Mouse (Mus musculus) liver, adult 2 months (tissue): ENCODE measurements around the gene Ackr2.

Source experiments
- CTCF ChIP-seq: fragments of 200-500 bp; IDR thresholded peaks from 2 replicates; pipeline ENCODE4 v1.5.1; 2011; ENCODE audit warnings: low read depth, low read length, control low read depth
- POLR2A ChIP-seq: fragments of 200-500 bp; IDR thresholded peaks from 2 replicates; pipeline ENCODE4 v1.6.1; 2011; ENCODE audit warnings: low read length, control low read depth; ENCODE audit not compliant: insufficient read depth; ENCODE audit errors: extremely low read depth

GRCm38 (mm10) chr9:121904319-121904718, 6.2 kb downstream of the Ackr2 start:
- no peak for TF ChIP-seq CTCF
- no peak for TF ChIP-seq POLR2A
